Mouse (Mus musculus) erythroblast, adult 5-6 weeks (primary cell): ENCODE data around the gene Far2. TPM values are rescaled to one million over a fixed set of nuclear protein-coding genes. Genes with fewer than 3 reads are reported as not detected.
"Not testable (repeated sequence)": the region's sequence is repeated elsewhere in the genome, so short reads cannot be mapped to it uniquely, and the experiment has no call there.

ENCODE experiments used
- ATAC-seq: replicated peaks from 2 replicates; pipeline ENCODE4 v1.8.0; 2016; ENCODE audit warnings: moderate number of reproducible peaks, mild to moderate bottlenecking, moderate TSS enrichment, inconsistent platforms; ENCODE audit not compliant: poor library complexity, low FRiP score, severe bottlenecking
- total RNA-seq, 2 experiments: library from RNA; stranded (forward) in 1 of 2; stranded (reverse) in 1 of 2; fragments of 150-400 nt in 1 of 2; fragments of 200-764, 138-1000 nt in 1 of 2; gene quantifications; 2 replicates each; pipeline versions ENCODE4 v1.2.3 to v1.2.4; 2015 to 2017; ENCODE audit warnings: low replicate concordance in 2 of 2

Far2 gene
- total RNA-seq, 2 experiments from 2014 or later: 4.5 to 13.4 TPM

- ATAC-seq: no peak
These were observed 69.3 kb downstream of the Far2 start for GRCm38 (mm10) chr6:148116371-148116770.

GRCm38 (mm10) chr6:148116907-148117306 is 69.8 kb downstream of the Far2 start:
- no peak for ATAC-seq

GRCm38 (mm10) chr6:148117696-148118095 is 70.6 kb downstream of the Far2 start:
- ATAC-seq: no peak

GRCm38 (mm10) chr6:148120703-148121102 is 73.6 kb downstream of the Far2 start:
- ATAC-seq: no peak

GRCm38 (mm10) chr6:148126851-148127250 is 79.8 kb downstream of the Far2 start:
- not testable (repeated sequence) for ATAC-seq

- no peak for ATAC-seq
These were observed 85.3 kb downstream of the Far2 start for GRCm38 (mm10) chr6:148132314-148132713.

- ATAC-seq: no peak
These were observed 86.5 kb downstream of the Far2 start for GRCm38 (mm10) chr6:148133536-148133935.

- ATAC-seq: peak; percentile 90
These were observed 88.8 kb downstream of the Far2 start for GRCm38 (mm10) chr6:148135769-148136382.

GRCm38 (mm10) chr6:148139288-148139995 is 92.4 kb downstream of the Far2 start:
- ATAC-seq: no peak

- no peak for ATAC-seq
These were observed 94.8 kb downstream of the Far2 start for GRCm38 (mm10) chr6:148141874-148142273.

GRCm38 (mm10) chr6:148142421-148142820 is 95.4 kb downstream of the Far2 start:
- no peak for ATAC-seq

GRCm38 (mm10) chr6:148152305-148152704 is 105.2 kb downstream of the Far2 start:
- not testable (repeated sequence) for ATAC-seq

- ATAC-seq: no peak
These were observed 125.8 kb downstream of the Far2 start for GRCm38 (mm10) chr6:148172904-148173303.

- ATAC-seq: no peak
These were observed 138.6 kb downstream of the Far2 start for GRCm38 (mm10) chr6:148185694-148186093.

GRCm38 (mm10) chr6:148193972-148194701 is 147.1 kb downstream of the Far2 start:
- ATAC-seq: no peak

- ATAC-seq: no peak
These were observed 152.1 kb downstream of the Far2 start for GRCm38 (mm10) chr6:148199177-148199576.

- ATAC-seq: no peak
These were observed 152.7 kb downstream of the Far2 start for GRCm38 (mm10) chr6:148199729-148200128.

- no peak for ATAC-seq
These were observed 158.1 kb downstream of the Far2 start for GRCm38 (mm10) chr6:148205134-148205533.

- no peak for ATAC-seq
These were observed 160.5 kb downstream of the Far2 start for GRCm38 (mm10) chr6:148207522-148207921.

GRCm38 (mm10) chr6:148211391-148211876 is 164.4 kb downstream of the Far2 start:
- ATAC-seq: peak; percentile 51
